Mouse (Mus musculus): Measurements from ENCODE around the gene 1700016H13Rik. TPM values are rescaled to one million over a fixed set of nuclear protein-coding genes. Genes with fewer than 3 reads are reported as not detected.

1700016H13Rik gene
- polyA plus RNA-seq, 1 experiment from 2014 or later: not detected

- no peak overlapping the region for H3K27ac ChIP-seq (ENCODE audit: low read depth, low read length)
- no peaks in the 10 kb centered on the region for H3K4me1 ChIP-seq (ENCODE audit: control insufficient read depth, insufficient read depth, low read length)
- WGBS: 86% methylated on average over 5 of the region's 5 CpGs
- no peak for ATAC-seq (ENCODE audit: low read depth)
- no peak overlapping the region for H3K4me2 ChIP-seq (ENCODE audit: low read depth, low read length)
- H3K36me3 ChIP-seq (ENCODE audit: control insufficient read depth, insufficient read depth, low read length): no peaks in the 10 kb centered on the region
- H3K4me3 ChIP-seq (ENCODE audit: low read depth, low read length): no peak overlapping the region
- no peaks in the 10 kb centered on the region for H3K9me3 ChIP-seq (ENCODE audit: control insufficient read depth, low read length)
- H3K27me3 ChIP-seq (ENCODE audit: control insufficient read depth, insufficient read depth, low read length): no peaks in the 10 kb centered on the region
- no peak overlapping the region for H3K9ac ChIP-seq (replicated peaks; ENCODE audit: low read depth, low read length)
Measured at GRCm38 (mm10) chr5:103598881-103599280, 56.9 kb downstream of the 1700016H13Rik start.

- no peaks in the 10 kb centered on the region for H3K27me3 ChIP-seq (ENCODE audit: control insufficient read depth, insufficient read depth, low read length)
- no peak for ATAC-seq (ENCODE audit: low read depth)
- H3K4me1 ChIP-seq (ENCODE audit: control insufficient read depth, insufficient read depth, low read length): no peaks in the 10 kb centered on the region
- H3K9ac ChIP-seq (replicated peaks; ENCODE audit: low read depth, low read length): no peak overlapping the region
- no peaks in the 10 kb centered on the region for H3K9me3 ChIP-seq (ENCODE audit: control insufficient read depth, low read length)
- H3K4me2 ChIP-seq (ENCODE audit: low read depth, low read length): no peak overlapping the region
- WGBS: 87% methylated on average over 9 of the region's 9 CpGs
- H3K4me3 ChIP-seq (ENCODE audit: low read depth, low read length): no peak overlapping the region
- no peaks in the 10 kb centered on the region for H3K36me3 ChIP-seq (ENCODE audit: control insufficient read depth, insufficient read depth, low read length)
- H3K27ac ChIP-seq (ENCODE audit: low read depth, low read length): no peak overlapping the region
Measured at GRCm38 (mm10) chr5:103598264-103598663, 57.5 kb downstream of the 1700016H13Rik start.

Other genes starting within 250 kb of the 1700016H13Rik start
- gene Ptpn13, start 230.8 kb downstream of the 1700016H13Rik start, polyA plus RNA-seq (2014; fragmentation: Nextera tagmentation; extraction: Ambion mirVana): 4.1 and 6.7 TPM in 2 replicates
- gene Slc10a6, start 26.6 kb downstream of the 1700016H13Rik start, polyA plus RNA-seq (2014; fragmentation: Nextera tagmentation; extraction: Ambion mirVana): 0.33 and 0.40 TPM in 2 replicates
- gene Aff1, start 36.4 kb upstream of the 1700016H13Rik start, polyA plus RNA-seq (2014; fragmentation: Nextera tagmentation; extraction: Ambion mirVana): 2.1 and 3.4 TPM in 2 replicates

Data from neural tube, embryonic 14.5 days (tissue).